Mouse (Mus musculus) kidney, adult 18-20 months (tissue): ENCODE results near the gene Olfr1044.
"Not testable (repeated sequence)": the region's sequence is repeated elsewhere in the genome, so short reads cannot be mapped to it uniquely, and the experiment has no call there.

Experiments used
- DNase-seq: peaks from one replicate; pipeline ENCODE4 v3.0.0; 2021

Gene Olfr1044

GRCm38 (mm10) chr2:86177720-86178119 lies at the start of gene Olfr1044:
Gene Olfr1044 (minus strand): TSS chr2:86177820.
- DNase-seq, result no peak

GRCm38 (mm10) chr2:86219214-86219613 lies 41.6 kb upstream of the Olfr1044 start, which contains the start of gene Olfr1046:
Gene Olfr1046 (minus strand): TSS chr2:86219314.
- DNase-seq, result no peak

- no peak for DNase-seq
These were observed 25.3 kb upstream of the Olfr1044 start, which contains the start of gene Olfr1045 for GRCm38 (mm10) chr2:86202909-86203308. Gene Olfr1045 (minus strand): TSS chr2:86203009.

GRCm38 (mm10) chr2:86195863-86196262 lies 18.2 kb upstream of the Olfr1044 start:
- DNase-seq, result no peak

GRCm38 (mm10) chr2:86185583-86185982 lies 8.0 kb upstream of the Olfr1044 start, which contains the start of gene Olfr52:
Gene Olfr52 (minus strand): TSS chr2:86185683.
- DNase-seq, result no peak

- DNase-seq, result no peak
These were observed 2.3 kb upstream of the Olfr1044 start for GRCm38 (mm10) chr2:86179950-86180349.

- not testable (repeated sequence) for DNase-seq
These were observed 2.2 kb downstream of the Olfr1044 start for GRCm38 (mm10) chr2:86175422-86175821.

- DNase-seq, result no peak
These were observed 10.2 kb downstream of the Olfr1044 start, which contains the start of gene Olfr1043 for GRCm38 (mm10) chr2:86167422-86167821. Gene Olfr1043 (minus strand): TSS chr2:86167522.

GRCm38 (mm10) chr2:86161738-86162137 lies 15.9 kb downstream of the Olfr1044 start, which contains the start of gene Olfr1042:
Gene Olfr1042 (minus strand): TSS chr2:86161838.
- DNase-seq, result no peak

- no peak for DNase-seq
These were observed 31.0 kb downstream of the Olfr1044 start, which contains the start of gene Olfr1040 for GRCm38 (mm10) chr2:86146632-86147031. Gene Olfr1040 (minus strand): TSS chr2:86146732.

- DNase-seq, result no peak
These were observed 41.8 kb downstream of the Olfr1044 start, which contains the start of gene Olfr1039 for GRCm38 (mm10) chr2:86135828-86136227. Gene Olfr1039 (minus strand): TSS chr2:86135928.
